Mouse (Mus musculus): ENCODE data around the gene Fibp.

- TF ChIP-seq GATA1 (IDR thresholded peaks at IDR 0.05; ENCODE audit: low read length) (no peak), TAL1 (IDR thresholded peaks at IDR 0.05; ENCODE audit: low read length) (no peak)
These were observed 4.6 kb downstream of the Fibp start for GRCm38 (mm10) chr19:5465037-5465436.

Data from erythroblast, embryonic 14.5 days (primary cell).